Mouse (Mus musculus) lung, postnatal 25 days (tissue): Measurements from ENCODE around the gene 4930407I10Rik.

ENCODE experiments used
- DNase-seq: peaks from one replicate; pipeline ENCODE4 v3.0.0; 2022; ENCODE audit warnings: low spot score

4930407I10Rik gene

GRCm38 (mm10) chr15:82052544-82052943, 6.4 kb upstream of the 4930407I10Rik start:
- no peak for DNase-seq

GRCm38 (mm10) chr15:82063909-82064308, 5.0 kb downstream of the 4930407I10Rik start:
- no peak for DNase-seq

GRCm38 (mm10) chr15:82065511-82065910, 6.6 kb downstream of the 4930407I10Rik start:
- DNase-seq = peak; percentile 79

DNA sequence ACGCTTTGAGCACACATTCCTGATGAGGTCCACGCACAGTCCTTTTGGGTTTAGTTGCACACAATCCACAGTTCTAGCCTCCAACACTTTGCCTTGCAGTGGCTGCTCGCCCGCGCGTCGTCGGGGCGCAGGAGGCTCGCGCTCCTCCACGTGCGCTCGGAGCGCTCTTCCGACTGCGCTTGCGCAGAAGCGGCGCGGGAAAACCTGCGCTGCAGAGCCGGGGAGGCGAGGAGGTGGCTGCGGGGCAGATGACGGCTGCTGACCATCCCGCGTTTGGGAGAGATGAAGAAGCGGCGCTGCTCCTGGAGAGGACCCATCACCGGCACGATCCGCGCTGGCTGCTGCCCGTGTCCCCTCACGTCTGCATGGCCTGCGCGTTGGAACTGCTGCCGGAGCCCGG, 10.9 kb downstream of the 4930407I10Rik start, which contains the start of gene Mei1:
Gene Mei1, plus strand, starts transcription at position 99 of the 400 bp plus-strand sequence.
- no peak for DNase-seq

DNA sequence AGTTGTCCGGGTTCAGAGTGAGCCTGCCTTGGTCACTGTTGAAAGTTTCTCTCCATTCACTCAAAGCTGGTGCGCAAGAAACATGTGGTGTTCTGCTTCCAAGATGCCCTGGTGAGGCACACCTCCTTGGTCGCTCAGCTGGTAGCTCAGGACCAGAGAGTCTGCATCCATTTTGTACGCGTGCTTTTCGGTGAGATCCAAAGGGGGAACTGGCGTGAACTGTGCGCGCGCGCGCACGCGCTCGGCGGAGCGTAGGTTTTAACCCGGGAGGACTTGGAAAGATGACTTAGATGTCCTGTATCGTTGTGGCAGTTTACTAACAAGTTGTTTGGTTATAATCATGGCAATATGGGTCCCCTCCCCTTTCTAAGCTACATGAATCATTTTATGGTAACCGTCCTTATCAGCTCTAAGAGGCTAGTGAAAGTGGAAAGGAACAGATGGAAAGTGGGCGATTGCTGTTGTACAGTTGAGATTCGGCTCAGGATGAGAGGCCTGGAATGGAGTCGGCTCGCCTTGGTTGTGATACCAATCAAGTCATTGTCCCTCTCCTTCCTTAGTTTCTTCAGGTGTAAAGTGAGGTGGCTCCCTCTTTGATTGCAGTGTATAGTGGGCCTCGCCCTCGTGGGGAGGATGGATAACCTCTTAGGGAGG, 13.0 kb downstream of the 4930407I10Rik start:
- no peak for DNase-seq

DNA sequence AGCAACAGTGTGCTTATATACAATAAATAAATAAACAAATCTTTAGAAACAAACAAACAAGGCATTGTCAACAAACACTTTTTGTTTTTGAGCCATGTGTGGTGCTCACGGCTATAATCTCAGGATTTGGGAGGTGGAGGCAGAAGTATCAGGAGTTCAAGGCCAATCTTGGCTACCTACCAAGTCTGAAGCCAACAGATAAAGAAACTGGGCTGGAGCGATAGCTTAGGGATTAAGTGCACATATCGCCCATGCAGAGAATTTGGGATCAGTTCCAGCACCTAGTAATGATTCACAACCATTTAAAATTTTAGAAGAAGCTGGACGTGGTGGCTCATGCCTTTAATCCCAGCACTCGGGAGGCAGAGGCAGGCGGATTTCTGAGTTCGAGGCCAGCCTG, 14.5 kb downstream of the 4930407I10Rik start:
- DNase-seq = no peak

DNA sequence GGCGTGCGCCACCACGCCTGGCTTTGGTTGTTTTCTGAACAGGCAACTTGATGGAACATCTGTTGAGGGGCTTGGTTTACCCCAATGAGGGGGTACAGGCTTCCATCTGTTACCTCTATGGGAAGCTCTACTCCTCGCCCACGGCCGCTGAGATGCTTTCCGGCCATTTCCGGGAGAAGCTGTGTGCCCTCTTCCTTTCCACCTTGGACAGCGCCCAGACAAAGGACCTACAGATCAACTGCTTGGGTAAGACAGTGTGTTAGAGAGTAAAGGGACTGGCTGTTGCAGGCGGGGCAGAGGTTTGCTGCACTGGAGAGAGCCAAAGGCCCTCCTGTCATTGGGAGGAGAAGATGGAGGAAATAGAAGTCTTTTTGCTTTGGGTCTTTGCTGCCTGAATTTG, 20.9 kb downstream of the 4930407I10Rik start:
- DNase-seq = no peak

DNA sequence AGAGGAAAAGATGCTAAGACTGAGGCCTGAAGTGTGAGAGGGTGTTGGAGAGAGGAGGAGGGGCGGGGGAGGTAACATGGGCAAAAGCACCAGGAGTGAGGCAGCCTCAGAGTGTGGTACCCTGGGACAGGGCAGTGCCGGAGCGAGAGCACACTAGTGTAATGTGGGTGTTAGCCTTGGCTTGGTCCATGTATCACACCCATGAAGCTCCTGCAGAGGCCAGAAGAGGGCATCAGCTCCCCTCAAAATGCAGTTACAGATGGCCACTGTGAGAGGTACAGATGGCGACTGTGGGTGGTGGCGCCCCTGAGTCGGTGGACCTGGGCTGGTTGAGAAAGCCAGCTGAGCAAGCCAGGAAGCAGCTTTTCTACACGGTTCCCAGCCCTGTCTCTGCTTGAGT, 22.2 kb downstream of the 4930407I10Rik start:
- DNase-seq = no peak

- DNase-seq = no peak
These were observed 26.7 kb downstream of the 4930407I10Rik start for GRCm38 (mm10) chr15:82085606-82086005.

DNA sequence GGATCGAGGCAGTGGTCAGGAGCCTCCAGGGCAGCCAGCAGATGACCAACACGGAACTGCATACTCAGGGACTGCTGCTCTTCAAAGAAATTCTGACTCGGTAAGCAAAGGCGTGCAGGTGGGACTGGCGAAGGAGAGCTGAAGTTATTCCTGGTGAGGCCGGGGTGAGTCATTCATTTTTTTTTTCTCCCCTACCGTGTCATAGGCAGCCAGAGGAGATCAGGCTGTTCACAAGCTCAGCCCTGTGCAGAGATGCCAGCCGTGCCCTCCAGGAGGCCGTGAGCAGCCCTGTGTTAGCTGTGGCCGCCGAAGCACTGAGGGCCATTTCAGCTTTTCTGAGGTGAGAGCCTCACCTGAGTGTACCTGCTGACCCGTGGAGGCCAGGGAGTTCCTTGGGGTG, 27.2 kb downstream of the 4930407I10Rik start:
- DNase-seq = no peak

DNA sequence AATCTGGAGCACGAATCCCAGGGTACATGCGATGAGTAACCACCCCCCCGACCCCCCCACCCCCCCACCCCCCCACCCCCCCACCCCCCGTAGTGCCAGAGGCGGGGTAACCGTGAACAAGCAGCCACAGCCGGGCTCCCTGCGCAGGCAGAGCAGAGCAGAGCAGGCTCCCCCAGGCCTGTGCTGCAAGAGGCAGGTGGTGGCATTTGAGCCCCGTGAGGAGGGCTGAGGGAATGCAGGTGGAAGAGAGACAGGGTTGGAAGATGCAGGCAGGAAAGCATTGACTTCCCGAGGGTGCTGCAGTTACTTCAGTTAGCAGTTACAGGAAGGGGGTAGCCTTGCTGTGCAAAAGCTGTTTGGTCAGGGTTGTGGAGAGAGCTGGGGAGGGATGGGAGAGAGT, 28.3 kb downstream of the 4930407I10Rik start:
- DNase-seq = no peak

- DNase-seq = no peak
These were observed 32.1 kb downstream of the 4930407I10Rik start for GRCm38 (mm10) chr15:82091061-82091460.

- peak; percentile 7 for DNase-seq
These were observed 48.1 kb downstream of the 4930407I10Rik start for GRCm38 (mm10) chr15:82106953-82107555.
